Mouse (Mus musculus): ENCODE measurements around the gene Nrxn3. TPM values are rescaled to one million over a fixed set of nuclear protein-coding genes. Genes with fewer than 3 reads are reported as not detected.
A peak's percentile ranks its signal among the peaks of the same experiment; 100 is the strongest.

Gene Nrxn3
- polyA plus RNA-seq, 1 experiment from 2014 or later: 16.9 TPM

DNA sequence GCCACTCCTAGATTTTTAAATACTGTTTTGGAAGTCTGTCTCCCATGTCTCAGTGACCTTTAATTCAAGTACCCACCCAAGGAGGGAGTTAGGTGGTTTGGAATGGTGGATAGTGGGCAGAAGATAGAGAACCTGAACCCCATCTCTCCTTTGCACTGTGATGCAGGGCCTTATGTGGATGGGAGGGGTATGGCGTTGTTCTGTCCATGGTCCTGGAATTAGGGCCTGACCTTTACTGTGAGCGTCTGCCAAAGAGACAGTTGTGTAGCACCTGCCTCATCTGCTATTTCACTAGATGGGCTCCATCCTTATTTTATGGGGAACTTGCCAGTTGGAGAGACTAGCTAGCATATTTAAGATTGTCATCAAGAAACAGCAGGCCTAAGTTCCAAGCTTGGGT, 8.0 kb downstream of the Nrxn3 start:
- no peaks in the 10 kb centered on the region for H3K9me3 ChIP-seq (ENCODE audit: control insufficient read depth, low read length)
- H3K27me3 ChIP-seq (ENCODE audit: control insufficient read depth, insufficient read depth, low read length): no peaks in the 10 kb centered on the region
- 46% methylated on average over 2 of the region's 2 CpGs for WGBS
- H3K4me1 ChIP-seq (ENCODE audit: control insufficient read depth, insufficient read depth, low read length): no peaks in the 10 kb centered on the region
- no peak overlapping the region for H3K27ac ChIP-seq (ENCODE audit: low read depth, low read length)
- H3K9ac ChIP-seq (ENCODE audit: low read length): no peak overlapping the region
- no peaks in the 10 kb centered on the region for H3K36me3 ChIP-seq (ENCODE audit: control insufficient read depth, insufficient read depth, low read length)
- H3K4me2 ChIP-seq: no peak overlapping the region
- DNase-seq (ENCODE audit: low spot score, missing footprints): no peak
- no peak for ATAC-seq (ENCODE audit: low FRiP score)
- no peak overlapping the region for H3K4me3 ChIP-seq (ENCODE audit: low read depth, low read length)

DNA sequence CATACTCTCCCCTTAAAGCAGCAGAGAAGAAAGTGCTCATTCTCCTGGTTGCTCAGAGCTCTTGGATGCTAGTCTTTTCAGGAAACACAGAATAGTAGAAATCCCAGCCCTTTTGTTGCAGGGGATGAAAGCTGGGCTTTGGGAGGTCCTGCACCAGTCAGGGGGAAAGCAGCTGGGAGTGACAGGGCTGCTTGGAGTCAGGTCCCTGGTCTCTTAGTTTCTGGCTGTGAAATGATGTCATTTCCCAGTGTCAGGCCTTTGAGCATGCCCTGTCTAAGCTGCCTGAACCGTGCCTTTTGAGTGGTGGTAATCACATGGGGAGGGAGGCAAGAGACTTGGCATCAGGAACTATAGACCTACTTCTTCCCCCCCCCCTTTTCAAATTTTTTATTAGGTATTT, 12.4 kb downstream of the Nrxn3 start:
- Histone ChIP-seq H3K27me3 (ENCODE audit: control insufficient read depth, insufficient read depth, low read length) (no peaks in the 10 kb centered on the region), H3K4me2 (no peak overlapping the region), H3K9ac (ENCODE audit: low read length) (no peak overlapping the region), H3K36me3 (ENCODE audit: control insufficient read depth, insufficient read depth, low read length) (no peaks in the 10 kb centered on the region), H3K4me1 (ENCODE audit: control insufficient read depth, insufficient read depth, low read length) (no peaks in the 10 kb centered on the region), H3K27ac (ENCODE audit: low read depth, low read length) (no peak overlapping the region), H3K4me3 (ENCODE audit: low read depth, low read length) (no peak overlapping the region), H3K9me3 (ENCODE audit: control insufficient read depth, low read length) (no peaks in the 10 kb centered on the region)
- peak; percentile 52 for ATAC-seq (ENCODE audit: low FRiP score)
- no peak for DNase-seq (ENCODE audit: low spot score, missing footprints)
- WGBS: 20% methylated on average over 1 of the region's 1 CpGs

DNA sequence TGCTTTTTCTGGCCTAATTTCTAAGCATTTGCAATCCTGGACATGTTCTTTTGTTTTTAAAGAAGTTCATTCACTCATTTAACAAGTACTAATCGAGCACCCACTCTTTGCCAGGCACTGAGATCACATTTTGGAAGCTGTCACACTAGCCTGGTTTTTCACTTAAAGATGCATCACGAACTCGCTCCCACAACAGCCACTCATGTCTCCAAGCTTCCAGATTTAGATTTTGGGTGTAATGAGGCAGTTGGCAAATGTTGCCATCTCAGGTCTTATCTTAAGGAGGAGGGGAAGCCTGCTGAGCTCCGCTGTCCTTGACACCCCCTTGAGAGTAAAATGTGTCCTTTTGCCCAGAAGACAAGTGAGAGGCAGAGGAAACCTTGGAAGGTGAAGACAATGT, 14.4 kb downstream of the Nrxn3 start:
- Histone ChIP-seq H3K4me2 (no peak overlapping the region), H3K36me3 (ENCODE audit: control insufficient read depth, insufficient read depth, low read length) (no peaks in the 10 kb centered on the region), H3K27ac (ENCODE audit: low read depth, low read length) (no peak overlapping the region), H3K9ac (ENCODE audit: low read length) (no peak overlapping the region), H3K27me3 (ENCODE audit: control insufficient read depth, insufficient read depth, low read length) (no peaks in the 10 kb centered on the region), H3K4me1 (ENCODE audit: control insufficient read depth, insufficient read depth, low read length) (no peaks in the 10 kb centered on the region), H3K4me3 (ENCODE audit: low read depth, low read length) (no peak overlapping the region), H3K9me3 (ENCODE audit: control insufficient read depth, low read length) (no peaks in the 10 kb centered on the region)
- DNase-seq (ENCODE audit: low spot score, missing footprints): no peak
- no peak for ATAC-seq (ENCODE audit: low FRiP score)
- WGBS: 81% methylated on average over 4 of the region's 4 CpGs

DNA sequence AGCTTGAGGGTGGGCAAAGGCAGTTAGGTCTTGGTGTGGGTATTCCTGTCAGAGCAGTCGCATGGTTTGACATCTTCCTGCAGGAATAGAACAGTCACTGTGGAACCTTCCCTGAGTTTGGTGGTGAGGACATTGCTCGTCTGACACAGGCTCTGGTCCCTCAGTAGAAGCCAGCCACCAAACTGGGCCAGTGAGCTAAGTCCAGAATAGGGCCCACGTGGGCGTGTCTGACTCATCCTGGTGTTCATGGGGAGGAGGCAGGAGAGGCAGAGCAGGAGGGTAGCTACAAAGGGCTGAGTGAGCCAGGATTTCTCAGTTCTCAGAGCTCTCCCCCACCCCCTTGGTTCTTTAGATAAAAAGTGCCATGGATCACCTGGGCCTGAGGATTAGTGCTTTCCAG, 15.9 kb downstream of the Nrxn3 start:
- Histone ChIP-seq H3K27me3 (ENCODE audit: control insufficient read depth, insufficient read depth, low read length) (no peaks in the 10 kb centered on the region), H3K9ac (ENCODE audit: low read length) (no peak overlapping the region), H3K36me3 (ENCODE audit: control insufficient read depth, insufficient read depth, low read length) (no peaks in the 10 kb centered on the region), H3K4me2 (no peak overlapping the region), H3K4me3 (ENCODE audit: low read depth, low read length) (no peak overlapping the region), H3K4me1 (ENCODE audit: control insufficient read depth, insufficient read depth, low read length) (no peaks in the 10 kb centered on the region), H3K9me3 (ENCODE audit: control insufficient read depth, low read length) (no peaks in the 10 kb centered on the region), H3K27ac (ENCODE audit: low read depth, low read length) (no peak overlapping the region)
- no peak for ATAC-seq (ENCODE audit: low FRiP score)
- WGBS: 66% methylated on average over 4 of the region's 4 CpGs
- no peak for DNase-seq (ENCODE audit: low spot score, missing footprints)

DNA sequence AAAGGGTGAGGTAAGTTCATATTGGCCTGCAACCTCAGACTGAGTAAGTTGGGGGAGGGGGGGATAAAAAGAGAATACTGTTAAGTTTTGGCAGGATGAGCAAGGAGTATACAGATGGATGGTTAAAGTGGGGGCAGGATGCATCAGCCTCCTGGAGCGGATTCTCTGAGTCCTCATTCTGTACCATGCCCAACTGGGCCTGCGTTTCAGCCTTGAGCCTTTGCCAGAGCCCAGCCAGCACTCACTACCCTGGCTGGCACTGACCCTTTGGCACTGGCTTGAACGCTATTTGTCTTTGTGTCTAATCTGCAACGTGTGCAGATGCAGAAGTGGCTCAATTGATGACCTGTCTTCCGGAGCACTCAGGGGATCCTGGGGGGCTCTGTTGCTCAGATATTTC, 24.1 kb downstream of the Nrxn3 start:
- Histone ChIP-seq H3K9me3 (ENCODE audit: control insufficient read depth, low read length) (no peaks in the 10 kb centered on the region), H3K4me1 (ENCODE audit: control insufficient read depth, insufficient read depth, low read length) (no peaks in the 10 kb centered on the region), H3K36me3 (ENCODE audit: control insufficient read depth, insufficient read depth, low read length) (no peaks in the 10 kb centered on the region), H3K27ac (ENCODE audit: low read depth, low read length) (no peak overlapping the region), H3K4me3 (ENCODE audit: low read depth, low read length) (no peak overlapping the region), H3K4me2 (no peak overlapping the region), H3K27me3 (ENCODE audit: control insufficient read depth, insufficient read depth, low read length) (no peaks in the 10 kb centered on the region), H3K9ac (ENCODE audit: low read length) (no peak overlapping the region)
- ATAC-seq (ENCODE audit: low FRiP score) (no peak), DNase-seq (ENCODE audit: low spot score, missing footprints) (no peak)
- 71% methylated on average over 5 of the region's 5 CpGs for WGBS

DNA sequence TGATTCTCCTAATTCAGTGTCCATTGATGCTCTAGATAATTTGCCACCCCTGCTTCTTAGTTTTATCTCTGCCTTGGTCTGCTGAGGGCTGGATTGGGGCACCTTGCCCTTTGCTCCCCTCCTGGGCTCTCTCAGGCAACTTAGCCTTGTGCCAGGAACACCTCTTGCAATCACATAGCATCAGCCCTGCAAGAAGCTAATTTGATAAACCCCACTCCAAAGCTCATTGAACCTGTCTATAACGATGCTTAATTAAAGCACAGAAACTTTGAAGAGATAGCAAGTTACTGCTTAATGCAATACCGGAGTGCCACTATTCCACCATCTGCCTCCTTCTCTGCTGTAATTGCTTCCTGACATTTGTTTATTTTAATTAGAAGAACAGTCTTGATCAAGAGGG, 42.1 kb downstream of the Nrxn3 start:
- H3K27me3 ChIP-seq (ENCODE audit: control insufficient read depth, insufficient read depth, low read length): no peaks in the 10 kb centered on the region
- ATAC-seq (ENCODE audit: low FRiP score) (no peak), DNase-seq (ENCODE audit: low spot score, missing footprints) (peak; percentile 53)
- H3K9me3 ChIP-seq (ENCODE audit: control insufficient read depth, low read length): no peaks in the 10 kb centered on the region
- no peak overlapping the region for H3K4me2 ChIP-seq
- no peaks in the 10 kb centered on the region for H3K4me1 ChIP-seq (ENCODE audit: control insufficient read depth, insufficient read depth, low read length)
- 85% methylated on average over 2 of the region's 2 CpGs for WGBS
- no peak overlapping the region for H3K9ac ChIP-seq (ENCODE audit: low read length)
- no peak overlapping the region for H3K4me3 ChIP-seq (ENCODE audit: low read depth, low read length)
- no peak overlapping the region for H3K27ac ChIP-seq (ENCODE audit: low read depth, low read length)
- H3K36me3 ChIP-seq (ENCODE audit: control insufficient read depth, insufficient read depth, low read length): no peaks in the 10 kb centered on the region

DNA sequence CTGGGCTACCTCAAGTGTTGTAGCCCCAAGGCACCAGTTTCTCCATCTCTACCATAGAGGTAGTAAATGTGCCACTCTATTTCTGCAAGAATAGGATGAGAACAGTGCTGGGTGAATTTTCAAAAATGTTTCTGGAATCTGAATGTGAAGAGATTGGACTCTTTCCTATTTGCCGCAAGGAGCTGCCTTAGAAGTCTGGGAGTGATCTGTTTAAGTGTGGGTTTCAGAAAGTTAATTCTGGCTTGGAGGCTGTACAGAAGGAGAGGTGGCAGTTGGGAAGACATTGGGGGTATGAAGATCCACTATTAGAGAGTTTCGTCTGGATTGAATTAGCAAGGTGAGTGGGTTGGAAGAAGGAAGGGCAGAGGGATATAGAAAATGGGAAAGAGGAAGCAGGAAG, 52.0 kb downstream of the Nrxn3 start:
- 87% methylated on average over 2 of the region's 2 CpGs for WGBS
- ATAC-seq (ENCODE audit: low FRiP score): no peak

DNA sequence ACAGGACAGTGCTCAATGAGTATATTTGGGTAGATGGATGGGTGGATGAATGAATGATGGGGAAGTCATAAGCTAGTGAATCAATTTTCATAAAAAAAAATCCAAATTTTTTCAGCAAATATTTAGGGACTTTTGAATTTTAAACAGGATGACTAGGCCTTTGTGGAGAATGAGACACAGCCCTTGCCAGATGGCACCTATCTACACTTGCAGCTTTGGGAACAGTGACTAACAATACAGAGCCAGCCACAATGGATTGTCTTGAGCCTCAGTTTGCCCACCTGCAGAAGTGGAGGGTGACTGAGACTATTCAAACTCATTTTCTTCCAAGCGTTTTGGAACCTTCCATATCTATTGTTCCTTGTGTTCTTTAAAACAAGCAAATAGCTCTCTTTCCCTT, 55.4 kb downstream of the Nrxn3 start:
- 81% methylated on average over 1 of the region's 1 CpGs for WGBS
- no peak overlapping the region for H3K27ac ChIP-seq (ENCODE audit: low read depth, low read length)
- no peak overlapping the region for H3K4me2 ChIP-seq
- no peak overlapping the region for H3K9ac ChIP-seq (ENCODE audit: low read length)
- no peaks in the 10 kb centered on the region for H3K36me3 ChIP-seq (ENCODE audit: control insufficient read depth, insufficient read depth, low read length)
- ATAC-seq (ENCODE audit: low FRiP score) (no peak), DNase-seq (ENCODE audit: low spot score, missing footprints) (no peak)
- no peak overlapping the region for H3K4me3 ChIP-seq (ENCODE audit: low read depth, low read length)
- H3K27me3 ChIP-seq (ENCODE audit: control insufficient read depth, insufficient read depth, low read length): no peaks in the 10 kb centered on the region
- no peaks in the 10 kb centered on the region for H3K9me3 ChIP-seq (ENCODE audit: control insufficient read depth, low read length)
- no peaks in the 10 kb centered on the region for H3K4me1 ChIP-seq (ENCODE audit: control insufficient read depth, insufficient read depth, low read length)

More for the DNA sequence above, 52.0 kb downstream of the Nrxn3 start:
- Histone ChIP-seq H3K36me3 (ENCODE audit: control insufficient read depth, insufficient read depth, low read length) (no peaks in the 10 kb centered on the region), H3K4me2 (no peak overlapping the region), H3K4me3 (ENCODE audit: low read depth, low read length) (no peak overlapping the region), H3K27ac (ENCODE audit: low read depth, low read length) (no peak overlapping the region), H3K27me3 (ENCODE audit: control insufficient read depth, insufficient read depth, low read length) (no peaks in the 10 kb centered on the region), H3K9me3 (ENCODE audit: control insufficient read depth, low read length) (no peaks in the 10 kb centered on the region), H3K4me1 (ENCODE audit: control insufficient read depth, insufficient read depth, low read length) (no peaks in the 10 kb centered on the region), H3K9ac (ENCODE audit: low read length) (no peak overlapping the region)
- DNase-seq (ENCODE audit: low spot score, missing footprints): no peak

DNA sequence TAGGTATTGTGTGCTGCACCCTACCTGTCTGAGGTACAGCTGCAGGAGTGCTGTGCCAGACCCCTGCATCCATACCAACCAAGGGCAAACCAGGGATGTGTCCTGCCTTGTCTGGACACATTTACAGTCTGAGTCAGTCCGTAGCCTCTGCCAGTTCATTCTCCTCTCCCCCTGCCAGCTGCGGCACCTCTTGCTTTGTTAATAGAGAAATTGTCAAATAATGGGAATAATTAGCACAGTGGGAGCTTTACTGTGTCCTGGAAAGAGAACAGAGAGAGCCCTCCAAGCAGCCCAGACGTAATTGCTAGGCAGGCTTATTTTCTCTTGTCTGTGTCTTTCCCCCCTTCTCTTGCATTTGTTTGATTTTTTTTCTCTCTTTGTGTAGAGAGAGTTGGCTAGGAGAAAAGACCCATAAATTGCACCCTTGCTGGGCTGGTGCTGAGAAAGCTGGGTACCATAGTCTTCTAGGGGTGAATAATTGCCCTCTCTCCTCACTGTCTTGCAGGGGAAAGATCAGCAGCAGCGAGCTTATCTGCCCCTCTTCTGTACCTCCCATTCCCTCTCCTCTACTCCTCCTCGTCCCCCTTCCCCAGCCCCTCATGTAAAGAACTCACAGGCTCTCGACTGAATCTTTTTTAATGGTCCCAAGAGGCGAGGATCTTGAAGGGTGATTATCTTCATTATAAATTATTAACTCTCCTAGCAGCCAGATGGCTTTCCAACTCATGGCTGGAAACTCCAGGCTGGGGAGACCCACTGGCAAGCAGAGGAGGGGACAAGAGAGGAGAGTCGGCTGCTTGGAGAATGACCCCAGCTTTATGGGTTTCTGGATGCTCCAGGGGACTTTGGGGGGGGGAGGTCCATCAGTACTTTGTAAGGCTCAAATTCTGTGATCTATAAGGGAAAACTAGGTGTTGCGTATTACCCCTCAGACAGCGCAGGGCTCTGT, 61.8 kb downstream of the Nrxn3 start:
- Histone ChIP-seq H3K27me3 (ENCODE audit: control insufficient read depth, insufficient read depth, low read length) (no peaks in the 10 kb centered on the region), H3K9me3 (ENCODE audit: control insufficient read depth, low read length) (no peaks in the 10 kb centered on the region), H3K27ac (ENCODE audit: low read depth, low read length) (no peak overlapping the region), H3K4me1 (ENCODE audit: control insufficient read depth, insufficient read depth, low read length) (no peaks in the 10 kb centered on the region), H3K4me2 (no peak overlapping the region), H3K4me3 (ENCODE audit: low read depth, low read length) (no peak overlapping the region), H3K36me3 (ENCODE audit: control insufficient read depth, insufficient read depth, low read length) (no peaks in the 10 kb centered on the region), H3K9ac (ENCODE audit: low read length) (no peak overlapping the region)
- 47% methylated on average over 10 of the region's 10 CpGs for WGBS
- ATAC-seq (ENCODE audit: low FRiP score) (0 out of 2 replicates have a peak, but pooled peaks have one; percentile 62), DNase-seq (ENCODE audit: low spot score, missing footprints) (no peak)

Data from midbrain, embryonic 11.5 days (tissue).